8 mouse cellular contexts compared by ENCODE assay signal in genomic region chr7:27860396-27861235, GRCm38 (mm10). TPM values are rescaled to one million over a fixed set of nuclear protein-coding genes. Genes with fewer than 3 reads are reported as not detected.
DNase-seq lines count a peak whose midpoint lies in the region; ATAC-seq and TF ChIP-seq lines count a peak whose summit lies in the region.

No protein-coding gene starts in this region.

- peak overlapping the region; percentile 55 for H3K4me3 ChIP-seq in forebrain, embryonic 12.5 days (replicated peaks)
- peak overlapping the region; percentile 74 for H3K4me3 ChIP-seq in heart, embryonic 16.5 days (ENCODE audit: low read length)
- peak overlapping the region; percentile 59 to 91 for H3K4me3 ChIP-seq in liver, embryonic 14.5 days (ENCODE audit: insufficient read depth in 1 of 2, low read depth in 2 of 2, low read length in 2 of 2)
- peak overlapping the region; percentile 66 for H3K4me3 ChIP-seq in stomach, embryonic 15.5 days (replicated peaks)

- DNase-seq in CD4-positive helper T cell, adult 2 months (ENCODE audit: low read depth, low spot score): peak; percentile 88
- DNase-seq in adrenal gland, postnatal 36 days: peak; percentile 83 to 89
- peak; percentile 84 to 88 for DNase-seq in kidney, postnatal 36 days
- peak; percentile 50 to 70 (median 52) for DNase-seq in liver, embryonic 14.5 days (ENCODE audit: low read depth in 3 of 3, low spot score in 3 of 3)
- DNase-seq in neural tube, embryonic 10.5 days (ENCODE audit: extremely low spot score, low spot score): peak; percentile 66

- peaks cover 21% of the 10 kb centered on the region for H3K36me3 ChIP-seq in forebrain, embryonic 12.5 days (replicated peaks)
- peaks cover 11% of the 10 kb centered on the region for H3K36me3 ChIP-seq in heart, embryonic 16.5 days (ENCODE audit: control insufficient read depth, insufficient read depth)
- no peaks in the 10 kb centered on the region for H3K36me3 ChIP-seq in liver, embryonic 14.5 days (replicated peaks; ENCODE audit: control insufficient read depth, insufficient read depth, low read depth)
- peaks cover 8% of the 10 kb centered on the region; the same call in 1 of the 2 replicates for H3K36me3 ChIP-seq in stomach, embryonic 15.5 days

- no peak for TF ChIP-seq EP300 in liver, embryonic 14.5 days (IDR thresholded peaks at IDR 0.05; ENCODE audit: low read depth)

- no peaks in the 10 kb centered on the region for H3K27me3 ChIP-seq in forebrain, embryonic 12.5 days
- no peaks in the 10 kb centered on the region for H3K27me3 ChIP-seq in heart, embryonic 16.5 days (ENCODE audit: control insufficient read depth, insufficient read depth, low read length)
- no peaks in the 10 kb centered on the region for H3K27me3 ChIP-seq in liver, embryonic 14.5 days (ENCODE audit: control insufficient read depth, insufficient read depth, low read length)
- H3K27me3 ChIP-seq in stomach, embryonic 15.5 days (replicated peaks): no peaks in the 10 kb centered on the region

- no peaks in the 10 kb centered on the region for H3K9me3 ChIP-seq in forebrain, embryonic 12.5 days
- 0 out of 2 replicates have a peak, but pooled peaks cover 2% of the 10 kb centered on the region for H3K9me3 ChIP-seq in heart, embryonic 16.5 days (replicated peaks; ENCODE audit: control insufficient read depth, low read length)
- H3K9me3 ChIP-seq in liver, embryonic 14.5 days (ENCODE audit: control insufficient read depth, low read length): no peaks in the 10 kb centered on the region
- no peaks in the 10 kb centered on the region for H3K9me3 ChIP-seq in stomach, embryonic 15.5 days

- peaks cover 21% of the 10 kb centered on the region for H3K4me1 ChIP-seq in forebrain, embryonic 12.5 days
- peaks cover 7% of the 10 kb centered on the region for H3K4me1 ChIP-seq in heart, embryonic 16.5 days (ENCODE audit: control insufficient read depth, insufficient read depth, low read length)
- peaks cover 4 to 18% of the 10 kb centered on the region in 2 experiments; a peak in 2 of 4 replicates for H3K4me1 ChIP-seq in liver, embryonic 14.5 days (replicated peaks; ENCODE audit: control insufficient read depth in 2 of 2, insufficient read depth in 2 of 2, low read length in 1 of 2)
- H3K4me1 ChIP-seq in stomach, embryonic 15.5 days: 0 out of 2 replicates have a peak, but pooled peaks cover 3% of the 10 kb centered on the region

- TF ChIP-seq CTCF in liver, embryonic 14.5 days (IDR thresholded peaks at IDR 0.05; ENCODE audit: low read depth): no peak

- peak overlapping the region; percentile 38; the same call in 1 of the 2 replicates for H3K27ac ChIP-seq in forebrain, embryonic 12.5 days
- H3K27ac ChIP-seq in heart, embryonic 16.5 days (ENCODE audit: low read length): peak overlapping the region; percentile 94
- H3K27ac ChIP-seq in liver, embryonic 14.5 days: peak overlapping the region; percentile 50
- H3K27ac ChIP-seq in stomach, embryonic 15.5 days: peak overlapping the region; percentile 92

- peak overlapping the region; percentile 75 for H3K9ac ChIP-seq in forebrain, embryonic 12.5 days
- H3K9ac ChIP-seq in heart, embryonic 16.5 days (ENCODE audit: low read length): peak overlapping the region; percentile 73
- peak overlapping the region; percentile 64 for H3K9ac ChIP-seq in liver, embryonic 14.5 days (replicated peaks)
- H3K9ac ChIP-seq in stomach, embryonic 15.5 days: peak overlapping the region; percentile 52

- ATAC-seq in forebrain, embryonic 12.5 days (ENCODE audit: low FRiP score): peak; percentile 83
- peak; percentile 92 for ATAC-seq in heart, embryonic 16.5 days (replicated peaks; ENCODE audit: extremely low read depth, insufficient read depth, low FRiP score)
- ATAC-seq in liver, embryonic 14.5 days (ENCODE audit: insufficient read depth): peak; percentile 87
- peak; percentile 95 for ATAC-seq in stomach, embryonic 15.5 days (ENCODE audit: insufficient read depth, low FRiP score, low read depth)

- H3K4me2 ChIP-seq in forebrain, embryonic 12.5 days: peak overlapping the region; percentile 81
- peak overlapping the region; percentile 75 for H3K4me2 ChIP-seq in heart, embryonic 16.5 days (ENCODE audit: low read depth, low read length)
- peak overlapping the region; percentile 68 for H3K4me2 ChIP-seq in liver, embryonic 14.5 days (ENCODE audit: low read depth)
- peak overlapping the region; percentile 67 for H3K4me2 ChIP-seq in stomach, embryonic 15.5 days

- WGBS in forebrain, embryonic 12.5 days: under 1% methylated on average over 22 of the region's 22 CpGs
- WGBS in heart, embryonic 16.5 days: under 1% methylated on average over 22 of the region's 22 CpGs
- WGBS in liver, embryonic 14.5 days (ENCODE audit: insufficient replicate concordance): under 1% methylated on average over 22 of the region's 22 CpGs
- WGBS in stomach, embryonic 15.5 days: under 1% methylated on average over 22 of the region's 22 CpGs

RNA-seq across cellular contexts. Expression of gene Zfp607a, which starts 3.3 kb away (rescaled TPM):
- 1 to 10 TPM; 4.6 to 5.4 TPM for total RNA-seq in adrenal gland, postnatal 36 days (2021)
- polyA plus RNA-seq in forebrain, embryonic 12.5 days (2016; fragmentation: Nextera tagmentation; extraction: Ambion mirVana): 3.5 and 3.6 TPM in 2 replicates
- 4.2 and 4.3 TPM in 2 replicates for polyA plus RNA-seq in heart, embryonic 16.5 days (2015; fragmentation: Nextera tagmentation; extraction: Ambion mirVana)
- 0.35 and 0.59 TPM in 2 replicates for polyA plus RNA-seq in liver, embryonic 14.5 days (2012; rRNA removed)
- polyA plus RNA-seq in liver, embryonic 14.5 days (2014; fragmentation: Nextera tagmentation; extraction: Ambion mirVana): 0.66 and 0.84 TPM in 2 replicates
- polyA plus RNA-seq in stomach, embryonic 15.5 days (2015; fragmentation: Nextera tagmentation; extraction: Ambion mirVana): 3.9 and 4.6 TPM in 2 replicates

RNA-seq across cellular contexts. Expression of gene Zfp59, which starts 22.2 kb away (rescaled TPM):
- 1 to 10 TPM; 3.1 to 4.1 TPM for total RNA-seq in adrenal gland, postnatal 36 days (2021)
- 11.7 TPM in 2 replicates for polyA plus RNA-seq in forebrain, embryonic 12.5 days (2016; fragmentation: Nextera tagmentation; extraction: Ambion mirVana)
- polyA plus RNA-seq in heart, embryonic 16.5 days (2015; fragmentation: Nextera tagmentation; extraction: Ambion mirVana): 5.4 and 5.7 TPM in 2 replicates
- 0.42 and 0.68 TPM in 2 replicates for polyA plus RNA-seq in liver, embryonic 14.5 days (2012; rRNA removed)
- polyA plus RNA-seq in liver, embryonic 14.5 days (2014; fragmentation: Nextera tagmentation; extraction: Ambion mirVana): 1.5 and 1.9 TPM in 2 replicates
- 6.1 and 6.8 TPM in 2 replicates for polyA plus RNA-seq in stomach, embryonic 15.5 days (2015; fragmentation: Nextera tagmentation; extraction: Ambion mirVana)

RNA-seq across cellular contexts. Expression of gene Zfp626, which starts 53.6 kb away (rescaled TPM):
- total RNA-seq in adrenal gland, postnatal 36 days (2021): 1 to 10 TPM; 7.1 to 7.7 TPM
- polyA plus RNA-seq in forebrain, embryonic 12.5 days (2016; fragmentation: Nextera tagmentation; extraction: Ambion mirVana): 2.7 and 3.2 TPM in 2 replicates
- polyA plus RNA-seq in heart, embryonic 16.5 days (2015; fragmentation: Nextera tagmentation; extraction: Ambion mirVana): 1.2 and 1.4 TPM in 2 replicates
- 0.50 and 0.90 TPM in 2 replicates for polyA plus RNA-seq in liver, embryonic 14.5 days (2012; rRNA removed)
- 0.55 and 0.71 TPM in 2 replicates for polyA plus RNA-seq in liver, embryonic 14.5 days (2014; fragmentation: Nextera tagmentation; extraction: Ambion mirVana)
- 2.0 and 2.1 TPM in 2 replicates for polyA plus RNA-seq in stomach, embryonic 15.5 days (2015; fragmentation: Nextera tagmentation; extraction: Ambion mirVana)

Comparison
In these comparisons a context has a peak if more than half of its experiments do, and no peak if none do; other contexts are left out.
1. Peak in every context shown above with its lines: DNase-seq, ATAC-seq, H3K4me3 ChIP-seq and H3K27ac ChIP-seq.
2. H3K27ac ChIP-seq: peak in every context shown above with its lines; median percentile 94 in heart, embryonic 16.5 days; 92 in stomach, embryonic 15.5 days; 50 in liver, embryonic 14.5 days; 38 in forebrain, embryonic 12.5 days.